Mouse (Mus musculus): ENCODE measurements at regions not wholly inside any gene's neighbourhood (a gene's known extent, or its start where the extent isn't known, plus 50 kb on each side); places are given as distances from the start of the nearest gene placed in this dataset.
A peak's percentile ranks its signal among the peaks of the same experiment; 100 is the strongest.

DNA sequence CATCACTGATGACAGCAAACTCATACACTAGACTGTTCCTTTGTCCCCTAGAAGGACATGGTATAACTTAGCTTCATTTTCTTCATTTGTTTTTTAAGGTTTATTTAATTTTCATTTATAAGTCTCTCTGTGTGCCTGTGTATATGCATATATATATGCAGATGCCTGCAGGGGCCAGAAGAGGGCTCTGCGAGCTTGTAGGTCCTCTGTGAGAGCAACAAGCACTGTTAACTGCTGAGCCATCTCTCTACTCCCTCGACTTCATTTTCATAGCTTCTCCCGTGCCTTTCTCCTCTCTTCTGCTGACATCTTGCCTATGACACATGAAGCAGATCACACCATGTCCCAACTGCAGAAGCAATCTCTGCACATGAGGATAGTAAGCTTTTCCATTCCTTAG, 72.9 kb upstream of the Foxn3 start:
- Histone ChIP-seq H3K36me3 (ENCODE audit: control insufficient read depth, insufficient read depth, low read length) (no peaks in the 10 kb centered on the region), H3K4me3 (ENCODE audit: control insufficient read depth in 1 of 2, insufficient read depth in 1 of 2, low read depth in 1 of 2, low read length in 2 of 2) (no peak overlapping the region), H3K4me1 (ENCODE audit: control insufficient read depth in 2 of 2, insufficient read depth in 2 of 2, low read length in 2 of 2) (peaks cover 5 to 6% of the 10 kb centered on the region in 2 experiments; a peak in 1 of 4 replicates), H3K27ac (replicated peaks in 1 of 2; ENCODE audit: control insufficient read depth in 1 of 2, insufficient read depth in 1 of 2, low read depth in 2 of 2, low read length in 2 of 2) (no peak overlapping the region), H3K27me3 (ENCODE audit: control insufficient read depth, insufficient read depth, low read length) (no peaks in the 10 kb centered on the region), H3K4me2 (ENCODE audit: low read length) (no peak overlapping the region), H3K9me3 (ENCODE audit: control insufficient read depth, low read length) (0 out of 2 replicates have a peak, but pooled peaks cover 4% of the 10 kb centered on the region), H3K9ac (ENCODE audit: low read length) (no peak overlapping the region)
- 62% methylated on average over 3 of the region's 3 CpGs for WGBS
- no peak for ATAC-seq (ENCODE audit: insufficient number of reproducible peaks, insufficient read depth, low FRiP score, low read depth)

- Histone ChIP-seq H3K9me3 (ENCODE audit: control insufficient read depth, low read length) (0 out of 2 replicates have a peak, but pooled peaks cover 4% of the 10 kb centered on the region), H3K4me2 (ENCODE audit: low read length) (no peak overlapping the region), H3K36me3 (ENCODE audit: control insufficient read depth, insufficient read depth, low read length) (no peaks in the 10 kb centered on the region), H3K27me3 (ENCODE audit: control insufficient read depth, insufficient read depth, low read length) (no peaks in the 10 kb centered on the region), H3K4me1 (ENCODE audit: control insufficient read depth in 2 of 2, insufficient read depth in 2 of 2, low read length in 2 of 2) (peaks cover 4 to 5% of the 10 kb centered on the region in 2 experiments; a peak in 1 of 4 replicates), H3K4me3 (ENCODE audit: control insufficient read depth in 1 of 2, insufficient read depth in 1 of 2, low read depth in 1 of 2, low read length in 2 of 2) (no peak overlapping the region), H3K9ac (ENCODE audit: low read length) (no peak overlapping the region), H3K27ac (replicated peaks in 1 of 2; ENCODE audit: control insufficient read depth in 1 of 2, insufficient read depth in 1 of 2, low read depth in 2 of 2, low read length in 2 of 2) (no peak overlapping the region)
- ATAC-seq (ENCODE audit: insufficient number of reproducible peaks, insufficient read depth, low FRiP score, low read depth): no peak
- 76% methylated on average over 4 of the region's 4 CpGs for WGBS
Observed at GRCm38 (mm10) chr12:99635361-99635760, 72.0 kb upstream of the Foxn3 start.

- no peak overlapping the region for H3K4me3 ChIP-seq (ENCODE audit: control insufficient read depth in 1 of 2, insufficient read depth in 1 of 2, low read depth in 1 of 2, low read length in 2 of 2)
- 83% methylated on average over 4 of the region's 4 CpGs for WGBS
- 0 out of 2 replicates have a peak, but pooled peaks cover 4% of the 10 kb centered on the region for H3K9me3 ChIP-seq (ENCODE audit: control insufficient read depth, low read length)
- no peak overlapping the region for H3K9ac ChIP-seq (ENCODE audit: low read length)
- no peaks in the 10 kb centered on the region for H3K27me3 ChIP-seq (ENCODE audit: control insufficient read depth, insufficient read depth, low read length)
- 0 out of 4 replicates have a peak, but pooled peaks cover 0 to under 1% of the 10 kb centered on the region in 2 experiments for H3K4me1 ChIP-seq (ENCODE audit: control insufficient read depth in 2 of 2, insufficient read depth in 2 of 2, low read length in 2 of 2)
- no peak overlapping the region for H3K4me2 ChIP-seq (ENCODE audit: low read length)
- no peaks in the 10 kb centered on the region for H3K36me3 ChIP-seq (ENCODE audit: control insufficient read depth, insufficient read depth, low read length)
- H3K27ac ChIP-seq (replicated peaks in 1 of 2; ENCODE audit: control insufficient read depth in 1 of 2, insufficient read depth in 1 of 2, low read depth in 2 of 2, low read length in 2 of 2): no peak overlapping the region
- ATAC-seq (ENCODE audit: insufficient number of reproducible peaks, insufficient read depth, low FRiP score, low read depth): no peak
Observed at GRCm38 (mm10) chr12:99634726-99635125, 71.3 kb upstream of the Foxn3 start.

GRCm38 (mm10) chr12:99633678-99634077, 70.3 kb upstream of the Foxn3 start:
- Histone ChIP-seq H3K9ac (ENCODE audit: low read length) (no peak overlapping the region), H3K4me2 (ENCODE audit: low read length) (no peak overlapping the region), H3K9me3 (ENCODE audit: control insufficient read depth, low read length) (0 out of 2 replicates have a peak, but pooled peaks cover 4% of the 10 kb centered on the region), H3K36me3 (ENCODE audit: control insufficient read depth, insufficient read depth, low read length) (no peaks in the 10 kb centered on the region), H3K27me3 (ENCODE audit: control insufficient read depth, insufficient read depth, low read length) (no peaks in the 10 kb centered on the region), H3K4me1 (ENCODE audit: control insufficient read depth in 2 of 2, insufficient read depth in 2 of 2, low read length in 2 of 2) (no peaks in the 10 kb centered on the region), H3K27ac (replicated peaks in 1 of 2; ENCODE audit: control insufficient read depth in 1 of 2, insufficient read depth in 1 of 2, low read depth in 2 of 2, low read length in 2 of 2) (no peak overlapping the region), H3K4me3 (ENCODE audit: control insufficient read depth in 1 of 2, insufficient read depth in 1 of 2, low read depth in 1 of 2, low read length in 2 of 2) (no peak overlapping the region)
- ATAC-seq (ENCODE audit: insufficient number of reproducible peaks, insufficient read depth, low FRiP score, low read depth): no peak
- WGBS: 84% methylated on average over 10 of the region's 10 CpGs

- H3K27me3 ChIP-seq (ENCODE audit: control insufficient read depth, insufficient read depth, low read length): no peaks in the 10 kb centered on the region
- no peaks in the 10 kb centered on the region for H3K36me3 ChIP-seq (ENCODE audit: control insufficient read depth, insufficient read depth, low read length)
- H3K4me3 ChIP-seq (ENCODE audit: control insufficient read depth in 1 of 2, insufficient read depth in 1 of 2, low read depth in 1 of 2, low read length in 2 of 2): no peak overlapping the region
- 0 out of 2 replicates have a peak, but pooled peaks cover 4% of the 10 kb centered on the region for H3K9me3 ChIP-seq (ENCODE audit: control insufficient read depth, low read length)
- H3K4me2 ChIP-seq (ENCODE audit: low read length): no peak overlapping the region
- H3K9ac ChIP-seq (ENCODE audit: low read length): no peak overlapping the region
- WGBS: 91% methylated on average over 6 of the region's 6 CpGs
- no peak for ATAC-seq (ENCODE audit: insufficient number of reproducible peaks, insufficient read depth, low FRiP score, low read depth)
- no peak overlapping the region for H3K27ac ChIP-seq (replicated peaks in 1 of 2; ENCODE audit: control insufficient read depth in 1 of 2, insufficient read depth in 1 of 2, low read depth in 2 of 2, low read length in 2 of 2)
- peaks cover 0 to 2% of the 10 kb centered on the region in 2 experiments; a peak in 2 of 4 replicates for H3K4me1 ChIP-seq (ENCODE audit: control insufficient read depth in 2 of 2, insufficient read depth in 2 of 2, low read length in 2 of 2)
Observed at GRCm38 (mm10) chr12:99632988-99633387, 69.6 kb upstream of the Foxn3 start.

DNA sequence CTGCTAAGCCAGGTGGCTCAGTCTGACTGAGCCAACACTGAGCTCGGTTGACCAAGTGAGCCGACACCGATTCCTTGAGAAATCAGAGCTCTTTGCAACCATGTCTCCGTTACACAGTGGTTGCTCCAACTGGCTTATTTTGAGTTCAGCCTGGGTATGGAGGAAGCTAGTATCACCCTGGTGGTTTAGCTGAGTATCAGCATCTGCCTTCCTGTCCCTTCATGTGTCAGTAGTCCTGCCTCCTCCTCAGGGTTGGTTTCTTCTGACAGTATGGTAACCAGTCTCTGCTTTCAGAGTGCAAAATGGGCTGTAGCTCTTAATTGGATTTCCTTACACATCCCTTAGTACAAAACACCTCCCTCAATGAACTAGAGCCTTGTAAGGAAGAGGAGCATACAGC, 66.2 kb upstream of the Foxn3 start:
- Histone ChIP-seq H3K27me3 (ENCODE audit: control insufficient read depth, insufficient read depth, low read length) (no peaks in the 10 kb centered on the region), H3K4me3 (ENCODE audit: control insufficient read depth in 1 of 2, insufficient read depth in 1 of 2, low read depth in 1 of 2, low read length in 2 of 2) (no peak overlapping the region), H3K4me2 (ENCODE audit: low read length) (no peak overlapping the region), H3K9me3 (ENCODE audit: control insufficient read depth, low read length) (no peaks in the 10 kb centered on the region), H3K4me1 (ENCODE audit: control insufficient read depth in 2 of 2, insufficient read depth in 2 of 2, low read length in 2 of 2) (peaks cover 0 to 2% of the 10 kb centered on the region in 2 experiments; a peak in 2 of 4 replicates), H3K9ac (ENCODE audit: low read length) (no peak overlapping the region), H3K36me3 (ENCODE audit: control insufficient read depth, insufficient read depth, low read length) (no peaks in the 10 kb centered on the region), H3K27ac (replicated peaks in 1 of 2; ENCODE audit: control insufficient read depth in 1 of 2, insufficient read depth in 1 of 2, low read depth in 2 of 2, low read length in 2 of 2) (no peak overlapping the region)
- no peak for ATAC-seq (ENCODE audit: insufficient number of reproducible peaks, insufficient read depth, low FRiP score, low read depth)
- 87% methylated on average over 4 of the region's 4 CpGs for WGBS

GRCm38 (mm10) chr12:99628421-99628820, 65.0 kb upstream of the Foxn3 start:
- 49% methylated on average over 3 of the region's 3 CpGs for WGBS
- no peak overlapping the region for H3K27ac ChIP-seq (replicated peaks in 1 of 2; ENCODE audit: control insufficient read depth in 1 of 2, insufficient read depth in 1 of 2, low read depth in 2 of 2, low read length in 2 of 2)
- H3K4me1 ChIP-seq (ENCODE audit: control insufficient read depth in 2 of 2, insufficient read depth in 2 of 2, low read length in 2 of 2): peaks cover 0 to 2% of the 10 kb centered on the region in 2 experiments; a peak in 2 of 4 replicates
- H3K27me3 ChIP-seq (ENCODE audit: control insufficient read depth, insufficient read depth, low read length): no peaks in the 10 kb centered on the region
- no peaks in the 10 kb centered on the region for H3K36me3 ChIP-seq (ENCODE audit: control insufficient read depth, insufficient read depth, low read length)
- ATAC-seq (ENCODE audit: insufficient number of reproducible peaks, insufficient read depth, low FRiP score, low read depth): no peak
- H3K4me3 ChIP-seq (ENCODE audit: control insufficient read depth in 1 of 2, insufficient read depth in 1 of 2, low read depth in 1 of 2, low read length in 2 of 2): peak overlapping the region in 1 of 2 experiments; percentile 79; a peak in 2 of 4 replicates
- H3K4me2 ChIP-seq (ENCODE audit: low read length): peak overlapping the region; percentile 87
- no peaks in the 10 kb centered on the region for H3K9me3 ChIP-seq (ENCODE audit: control insufficient read depth, low read length)
- H3K9ac ChIP-seq (ENCODE audit: low read length): no peak overlapping the region

- peak overlapping the region; percentile 87 for H3K4me2 ChIP-seq (ENCODE audit: low read length)
- no peaks in the 10 kb centered on the region for H3K27me3 ChIP-seq (ENCODE audit: control insufficient read depth, insufficient read depth, low read length)
- H3K9me3 ChIP-seq (ENCODE audit: control insufficient read depth, low read length): no peaks in the 10 kb centered on the region
- H3K9ac ChIP-seq (ENCODE audit: low read length): peak overlapping the region; percentile 56
- 0 out of 4 replicates have a peak overlapping the region, but pooled peaks of 1 of the 2 experiments have one; percentile 27 for H3K27ac ChIP-seq (replicated peaks in 1 of 2; ENCODE audit: control insufficient read depth in 1 of 2, insufficient read depth in 1 of 2, low read depth in 2 of 2, low read length in 2 of 2)
- ATAC-seq (ENCODE audit: insufficient number of reproducible peaks, insufficient read depth, low FRiP score, low read depth): peak; percentile 88
- peaks cover 0 to 2% of the 10 kb centered on the region in 2 experiments; a peak in 2 of 4 replicates for H3K4me1 ChIP-seq (ENCODE audit: control insufficient read depth in 2 of 2, insufficient read depth in 2 of 2, low read length in 2 of 2)
- 0% methylated on average over 17 of the region's 30 CpGs for WGBS
- H3K4me3 ChIP-seq (ENCODE audit: control insufficient read depth in 1 of 2, insufficient read depth in 1 of 2, low read depth in 1 of 2, low read length in 2 of 2): peak overlapping the region; percentile 79 to 98
- no peaks in the 10 kb centered on the region for H3K36me3 ChIP-seq (ENCODE audit: control insufficient read depth, insufficient read depth, low read length)
Observed at GRCm38 (mm10) chr12:99627898-99628231, 64.5 kb upstream of the Foxn3 start.

All from heart, embryonic 14.5 days (tissue).